Mouse (Mus musculus) forelimb bud, embryonic 11.5 days (tissue): ENCODE measurements around the gene Olfr1467.

ENCODE experiments used
- DNase-seq: peaks from one replicate; pipeline ENCODE4 v3.0.0-alpha.2; 2012; ENCODE audit warnings: low read depth, low spot score

The Olfr1467 gene

GRCm38 (mm10) chr19:13361936-13362335 is at the start of gene Olfr1467:
Gene Olfr1467 (plus strand): TSS chr19:13362236.
- no peak for DNase-seq

- no peak for DNase-seq
These were observed 46.6 kb upstream of the Olfr1467 start, which contains the start of gene Olfr1465 for GRCm38 (mm10) chr19:13315441-13315840. Gene Olfr1465 (minus strand): TSS chr19:13315541.

GRCm38 (mm10) chr19:13338562-13338961 is 23.5 kb upstream of the Olfr1467 start, which contains the start of gene Olfr1466:
Gene Olfr1466 (plus strand): TSS chr19:13338862.
- no peak for DNase-seq

GRCm38 (mm10) chr19:13407549-13407948 is 45.5 kb downstream of the Olfr1467 start, which contains the start of gene Olfr1469:
Gene Olfr1469 (plus strand): TSS chr19:13407849.
- DNase-seq, result no peak
